ENCODE assay signal across 15 mouse cellular contexts in genomic region chr1:36548771-36549170, GRCm38 (mm10). TPM values are rescaled to one million over a fixed set of nuclear protein-coding genes. Genes with fewer than 3 reads are reported as not detected.
A peak's percentile ranks its signal among the peaks of the same experiment; 100 is the strongest.
DNase-seq lines count a peak whose midpoint lies in the region; ATAC-seq and TF ChIP-seq lines count a peak whose summit lies in the region.
"Had no signal": no experiment of that assay in that cellular context is flagged by ENCODE, and none has a peak within 500 bp of the region (broad histone marks: within the 10 kb centered on the region; RNA-seq: fewer than 3 reads in every experiment).

No protein-coding gene starts in this region.

- no peak for DNase-seq in hindbrain, embryonic 11.5 days (ENCODE audit: low spot score)
- no peak for DNase-seq in midbrain, embryonic 10.5 days (ENCODE audit: low spot score)
- DNase-seq in midbrain, postnatal 0 days (ENCODE audit: low spot score), result no peak
- DNase-seq: layer of hippocampus, postnatal 36 days; liver; right cerebral cortex, adult 18-20 months; thymus, adult 18-20 months had no signal

- H3K9ac ChIP-seq in hindbrain, embryonic 12.5 days, result 0 out of 2 replicates have a peak overlapping the region, but pooled peaks have one; percentile 41
- no peak overlapping the region for H3K9ac ChIP-seq in hindbrain, embryonic 11.5 days (ENCODE audit: low read depth, low read length)
- H3K9ac ChIP-seq in midbrain, postnatal 0 days (replicated peaks; ENCODE audit: low read length, poor library complexity, severe bottlenecking), result no peak overlapping the region
- H3K9ac ChIP-seq in embryonic facial prominence, embryonic 15.5 days, result no peak overlapping the region
- peak overlapping the region; percentile 35; the same call in 1 of the 2 replicates for H3K9ac ChIP-seq in limb, embryonic 13.5 days

- peak overlapping the region; percentile 84; the same call in 1 of the 2 replicates for H3K27ac ChIP-seq in hindbrain, embryonic 12.5 days
- H3K27ac ChIP-seq in hindbrain, embryonic 11.5 days (ENCODE audit: low read depth, low read length), result no peak overlapping the region; the same call in 1 of the 2 replicates
- H3K27ac ChIP-seq in midbrain, embryonic 10.5 days (replicated peaks), result no peak overlapping the region
- no peak overlapping the region for H3K27ac ChIP-seq in midbrain, postnatal 0 days (ENCODE audit: low read depth, low read length)
- H3K27ac ChIP-seq in embryonic facial prominence, embryonic 15.5 days (replicated peaks), result peak overlapping the region; percentile 81
- H3K27ac ChIP-seq in limb, embryonic 13.5 days, result peak overlapping the region; percentile 52; the same call in 1 of the 2 replicates

- no peaks in the 10 kb centered on the region for H3K27me3 ChIP-seq in hindbrain, embryonic 12.5 days
- no peaks in the 10 kb centered on the region for H3K27me3 ChIP-seq in hindbrain, embryonic 11.5 days (ENCODE audit: control insufficient read depth, insufficient read depth, low read length)
- H3K27me3 ChIP-seq in midbrain, embryonic 10.5 days (ENCODE audit: low read depth, poor library complexity, severe bottlenecking), result no peaks in the 10 kb centered on the region
- no peaks in the 10 kb centered on the region for H3K27me3 ChIP-seq in midbrain, postnatal 0 days (ENCODE audit: insufficient read depth, low read length)
- no peaks in the 10 kb centered on the region for H3K27me3 ChIP-seq in embryonic facial prominence, embryonic 15.5 days
- H3K27me3 ChIP-seq in limb, embryonic 13.5 days, result no peaks in the 10 kb centered on the region

- TF ChIP-seq CTCF in midbrain, postnatal 0 days (IDR thresholded peaks at IDR 0.05), result no peak

- H3K4me3 ChIP-seq in hindbrain, embryonic 12.5 days, result no peak overlapping the region
- H3K4me3 ChIP-seq in hindbrain, embryonic 11.5 days (ENCODE audit: low read depth, low read length), result no peak overlapping the region
- peak overlapping the region; percentile 4; the same call in 1 of the 2 replicates for H3K4me3 ChIP-seq in midbrain, embryonic 10.5 days
- H3K4me3 ChIP-seq in midbrain, postnatal 0 days (ENCODE audit: low read depth, low read length), result no peak overlapping the region
- H3K4me3 ChIP-seq in embryonic facial prominence, embryonic 15.5 days (replicated peaks), result no peak overlapping the region
- H3K4me3 ChIP-seq in limb, embryonic 13.5 days, result no peak overlapping the region

- H3K9me3 ChIP-seq in hindbrain, embryonic 12.5 days (replicated peaks), result no peaks in the 10 kb centered on the region
- H3K9me3 ChIP-seq in hindbrain, embryonic 11.5 days (ENCODE audit: control insufficient read depth, low read length), result no peaks in the 10 kb centered on the region
- no peaks in the 10 kb centered on the region for H3K9me3 ChIP-seq in midbrain, embryonic 10.5 days (replicated peaks)
- H3K9me3 ChIP-seq in midbrain, postnatal 0 days (ENCODE audit: low read length), result no peaks in the 10 kb centered on the region
- H3K9me3 ChIP-seq in embryonic facial prominence, embryonic 15.5 days (replicated peaks), result no peaks in the 10 kb centered on the region
- H3K9me3 ChIP-seq in limb, embryonic 13.5 days, result no peaks in the 10 kb centered on the region

- no peak for ATAC-seq in hindbrain, embryonic 12.5 days (ENCODE audit: low FRiP score)
- ATAC-seq in hindbrain, embryonic 11.5 days (ENCODE audit: low FRiP score), result no peak
- no peak for ATAC-seq in midbrain, postnatal 0 days (ENCODE audit: low FRiP score)
- ATAC-seq in embryonic facial prominence, embryonic 15.5 days (ENCODE audit: insufficient number of reproducible peaks, low FRiP score, low TSS enrichment, low read depth), result no peak
- ATAC-seq in limb, embryonic 13.5 days (ENCODE audit: low FRiP score, low read depth), result no peak
- ATAC-seq in CD4-positive, CD25-positive, alpha-beta regulatory T cell, adult 4 months, result no peak

- H3K4me1 ChIP-seq in hindbrain, embryonic 12.5 days, result peaks cover 48% of the 10 kb centered on the region
- peaks cover 2% of the 10 kb centered on the region; the same call in 1 of the 2 replicates for H3K4me1 ChIP-seq in hindbrain, embryonic 11.5 days (replicated peaks; ENCODE audit: control insufficient read depth, insufficient read depth, low read length)
- peaks cover 47% of the 10 kb centered on the region for H3K4me1 ChIP-seq in midbrain, embryonic 10.5 days
- H3K4me1 ChIP-seq in midbrain, postnatal 0 days (ENCODE audit: insufficient read depth, low read length), result peaks cover 4% of the 10 kb centered on the region; the same call in 1 of the 2 replicates
- peaks cover 50% of the 10 kb centered on the region for H3K4me1 ChIP-seq in embryonic facial prominence, embryonic 15.5 days
- peaks cover 53% of the 10 kb centered on the region for H3K4me1 ChIP-seq in limb, embryonic 13.5 days

- 0 out of 2 replicates have a peak overlapping the region, but pooled peaks have one; percentile 8 for H3K4me2 ChIP-seq in hindbrain, embryonic 12.5 days (replicated peaks)
- H3K4me2 ChIP-seq in hindbrain, embryonic 11.5 days (replicated peaks; ENCODE audit: low read depth, low read length), result no peak overlapping the region
- no peak overlapping the region for H3K4me2 ChIP-seq in midbrain, postnatal 0 days (ENCODE audit: low read depth, low read length, poor library complexity, severe bottlenecking)
- H3K4me2 ChIP-seq in embryonic facial prominence, embryonic 15.5 days (replicated peaks), result peak overlapping the region; percentile 12; the same call in 1 of the 2 replicates
- H3K4me2 ChIP-seq in limb, embryonic 13.5 days (replicated peaks), result peak overlapping the region; percentile 27

- H3K36me3 ChIP-seq in hindbrain, embryonic 12.5 days, result peaks cover 52% of the 10 kb centered on the region
- peaks cover 30% of the 10 kb centered on the region for H3K36me3 ChIP-seq in hindbrain, embryonic 11.5 days (ENCODE audit: control insufficient read depth, insufficient read depth, low read length)
- peaks cover 58% of the 10 kb centered on the region for H3K36me3 ChIP-seq in midbrain, embryonic 10.5 days
- peaks cover 52% of the 10 kb centered on the region for H3K36me3 ChIP-seq in midbrain, postnatal 0 days (ENCODE audit: insufficient read depth, low read length)
- H3K36me3 ChIP-seq in embryonic facial prominence, embryonic 15.5 days, result peaks cover 52% of the 10 kb centered on the region
- H3K36me3 ChIP-seq in limb, embryonic 13.5 days, result peaks cover 62% of the 10 kb centered on the region

- 54% methylated on average over 8 of the region's 8 CpGs for WGBS in hindbrain, embryonic 12.5 days
- 54% methylated on average over 8 of the region's 8 CpGs for WGBS in hindbrain, embryonic 11.5 days
- WGBS in midbrain, embryonic 10.5 days, result 63% methylated on average over 8 of the region's 8 CpGs
- 57% methylated on average over 8 of the region's 8 CpGs for WGBS in midbrain, postnatal 0 days
- 19% methylated on average over 8 of the region's 8 CpGs for WGBS in embryonic facial prominence, embryonic 15.5 days
- 41% methylated on average over 8 of the region's 8 CpGs for WGBS in limb, embryonic 13.5 days

RNA-seq across cellular contexts. Expression of gene Ankrd39, which starts 1.5 kb away (rescaled TPM):
- 17.8 and 18.8 TPM in 2 replicates for polyA plus RNA-seq in hindbrain, embryonic 12.5 days (2016; fragmentation: Nextera tagmentation; extraction: Ambion mirVana)
- 12.8 and 13.1 TPM in 2 replicates for polyA plus RNA-seq in hindbrain, embryonic 11.5 days (2014; fragmentation: Nextera tagmentation; extraction: Ambion mirVana)
- polyA plus RNA-seq in midbrain, embryonic 10.5 days (2016; fragmentation: Nextera tagmentation; extraction: Ambion mirVana), result 17.8 and 21.2 TPM in 2 replicates
- 27.9 and 30.4 TPM in 2 replicates for total RNA-seq in midbrain, postnatal 0 days (2014; rRNA removed)
- 34.3 and 40.9 TPM in 2 replicates for polyA plus RNA-seq in midbrain, postnatal 0 days (2015; fragmentation: Nextera tagmentation; extraction: Ambion mirVana)
- polyA plus RNA-seq in embryonic facial prominence, embryonic 15.5 days (2015; fragmentation: Nextera tagmentation; extraction: Ambion mirVana), result 25.7 and 29.5 TPM in 2 replicates
- polyA plus RNA-seq in limb, embryonic 13.5 days (2015; fragmentation: Nextera tagmentation; extraction: Ambion mirVana), result 27.7 and 28.0 TPM in 2 replicates
- polyA plus RNA-seq in CD4-positive, CD25-positive, alpha-beta regulatory T cell, adult 4 months (2017; shearing (Covaris generic)), result 10 to 100 TPM; 19.4 to 23.9 TPM

RNA-seq across cellular contexts. Expression of gene Sema4c, which starts 9.4 kb away (rescaled TPM):
- 33.4 and 35.6 TPM in 2 replicates for polyA plus RNA-seq in hindbrain, embryonic 12.5 days (2016; fragmentation: Nextera tagmentation; extraction: Ambion mirVana)
- polyA plus RNA-seq in hindbrain, embryonic 11.5 days (2014; fragmentation: Nextera tagmentation; extraction: Ambion mirVana), result 4.3 and 5.9 TPM in 2 replicates
- 20.8 and 26.3 TPM in 2 replicates for polyA plus RNA-seq in midbrain, embryonic 10.5 days (2016; fragmentation: Nextera tagmentation; extraction: Ambion mirVana)
- total RNA-seq in midbrain, postnatal 0 days (2014; rRNA removed), result 30.0 and 32.7 TPM in 2 replicates
- polyA plus RNA-seq in midbrain, postnatal 0 days (2015; fragmentation: Nextera tagmentation; extraction: Ambion mirVana), result 14.7 and 18.0 TPM in 2 replicates
- 18.6 and 19.6 TPM in 2 replicates for polyA plus RNA-seq in embryonic facial prominence, embryonic 15.5 days (2015; fragmentation: Nextera tagmentation; extraction: Ambion mirVana)
- polyA plus RNA-seq in limb, embryonic 13.5 days (2015; fragmentation: Nextera tagmentation; extraction: Ambion mirVana), result 21.8 and 22.7 TPM in 2 replicates
- polyA plus RNA-seq in CD4-positive, CD25-positive, alpha-beta regulatory T cell, adult 4 months (2017; shearing (Covaris generic)), result under 1 TPM in 1 of 2 experiments, not detected in 1; 0.22 TPM

RNA-seq across cellular contexts. Expression of gene Gm42417, which starts 9.5 kb away (rescaled TPM):
- polyA plus RNA-seq in hindbrain, embryonic 12.5 days (2016; fragmentation: Nextera tagmentation; extraction: Ambion mirVana), result not detected in 2 replicates
- polyA plus RNA-seq in hindbrain, embryonic 11.5 days (2014; fragmentation: Nextera tagmentation; extraction: Ambion mirVana), result not detected in 2 replicates
- polyA plus RNA-seq in midbrain, embryonic 10.5 days (2016; fragmentation: Nextera tagmentation; extraction: Ambion mirVana), result 0.69 TPM in 1 of 2 replicates, not detected in the other
- total RNA-seq in midbrain, postnatal 0 days (2014; rRNA removed), result not detected in 2 replicates
- 0.42 and 0.65 TPM in 2 replicates for polyA plus RNA-seq in midbrain, postnatal 0 days (2015; fragmentation: Nextera tagmentation; extraction: Ambion mirVana)
- polyA plus RNA-seq in embryonic facial prominence, embryonic 15.5 days (2015; fragmentation: Nextera tagmentation; extraction: Ambion mirVana), result 0.25 and 0.40 TPM in 2 replicates
- polyA plus RNA-seq in limb, embryonic 13.5 days (2015; fragmentation: Nextera tagmentation; extraction: Ambion mirVana), result 0.33 and 0.92 TPM in 2 replicates
- polyA plus RNA-seq in CD4-positive, CD25-positive, alpha-beta regulatory T cell, adult 4 months (2017; shearing (Covaris generic)), result 1 to 10 TPM in 1 of 2 experiments, not detected in 1; 2.3 TPM
- total RNA-seq: adrenal gland, postnatal 4 days; common myeloid progenitor, adult 5-6 weeks; layer of hippocampus, postnatal 36 days had no signal
- polyA plus RNA-seq: heart, embryonic 16.5 days; large intestine, adult 2 months had no signal

RNA-seq across cellular contexts. Expression of gene Ankrd23, which starts 12.1 kb away (rescaled TPM):
- polyA plus RNA-seq in hindbrain, embryonic 12.5 days (2016; fragmentation: Nextera tagmentation; extraction: Ambion mirVana), result 14.6 and 18.8 TPM in 2 replicates
- 6.1 and 6.8 TPM in 2 replicates for polyA plus RNA-seq in hindbrain, embryonic 11.5 days (2014; fragmentation: Nextera tagmentation; extraction: Ambion mirVana)
- 16.3 and 17.4 TPM in 2 replicates for polyA plus RNA-seq in midbrain, embryonic 10.5 days (2016; fragmentation: Nextera tagmentation; extraction: Ambion mirVana)
- total RNA-seq in midbrain, postnatal 0 days (2014; rRNA removed), result 9.8 and 11.6 TPM in 2 replicates
- 12.8 and 14.8 TPM in 2 replicates for polyA plus RNA-seq in midbrain, postnatal 0 days (2015; fragmentation: Nextera tagmentation; extraction: Ambion mirVana)
- 17.6 and 21.6 TPM in 2 replicates for polyA plus RNA-seq in embryonic facial prominence, embryonic 15.5 days (2015; fragmentation: Nextera tagmentation; extraction: Ambion mirVana)
- 20.1 and 20.8 TPM in 2 replicates for polyA plus RNA-seq in limb, embryonic 13.5 days (2015; fragmentation: Nextera tagmentation; extraction: Ambion mirVana)
- 100 to 1,000 TPM in 1 of 2 experiments, 10 to 100 TPM in 1; 39.3 to 112 TPM for polyA plus RNA-seq in CD4-positive, CD25-positive, alpha-beta regulatory T cell, adult 4 months (2017; shearing (Covaris generic))

RNA-seq across cellular contexts. Expression of gene Cnnm3, which starts 37.1 kb away (rescaled TPM):
- 4.5 and 4.6 TPM in 2 replicates for polyA plus RNA-seq in hindbrain, embryonic 12.5 days (2016; fragmentation: Nextera tagmentation; extraction: Ambion mirVana)
- 3.9 and 7.9 TPM in 2 replicates for polyA plus RNA-seq in hindbrain, embryonic 11.5 days (2014; fragmentation: Nextera tagmentation; extraction: Ambion mirVana)
- 2.6 and 3.1 TPM in 2 replicates for polyA plus RNA-seq in midbrain, embryonic 10.5 days (2016; fragmentation: Nextera tagmentation; extraction: Ambion mirVana)
- 32.9 and 40.8 TPM in 2 replicates for total RNA-seq in midbrain, postnatal 0 days (2014; rRNA removed)
- polyA plus RNA-seq in midbrain, postnatal 0 days (2015; fragmentation: Nextera tagmentation; extraction: Ambion mirVana), result 4.3 and 5.2 TPM in 2 replicates
- polyA plus RNA-seq in embryonic facial prominence, embryonic 15.5 days (2015; fragmentation: Nextera tagmentation; extraction: Ambion mirVana), result 3.8 and 4.3 TPM in 2 replicates
- 3.7 and 4.4 TPM in 2 replicates for polyA plus RNA-seq in limb, embryonic 13.5 days (2015; fragmentation: Nextera tagmentation; extraction: Ambion mirVana)
- 1 to 10 TPM; 7.5 to 7.6 TPM for polyA plus RNA-seq in CD4-positive, CD25-positive, alpha-beta regulatory T cell, adult 4 months (2017; shearing (Covaris generic))

Comparison
In these comparisons a context has a peak if more than half of its experiments do, and no peak if none do; other contexts are left out.
1. H3K27ac ChIP-seq: peak in hindbrain, embryonic 12.5 days (single experiment), embryonic facial prominence, embryonic 15.5 days (single experiment) and limb, embryonic 13.5 days (single experiment); none in hindbrain, embryonic 11.5 days (single experiment), midbrain, embryonic 10.5 days (single experiment) and midbrain, postnatal 0 days (single experiment).
2. H3K4me2 ChIP-seq: peak in hindbrain, embryonic 12.5 days (single experiment), embryonic facial prominence, embryonic 15.5 days (single experiment) and limb, embryonic 13.5 days (single experiment); none in hindbrain, embryonic 11.5 days (single experiment) and midbrain, postnatal 0 days (single experiment).
3. H3K9ac ChIP-seq: peak in hindbrain, embryonic 12.5 days (single experiment) and limb, embryonic 13.5 days (single experiment); none in hindbrain, embryonic 11.5 days (single experiment), midbrain, postnatal 0 days (single experiment) and embryonic facial prominence, embryonic 15.5 days (single experiment).